Comparison of ENCODE assay signal across 21 mouse cellular contexts in the genomic region with DNA sequence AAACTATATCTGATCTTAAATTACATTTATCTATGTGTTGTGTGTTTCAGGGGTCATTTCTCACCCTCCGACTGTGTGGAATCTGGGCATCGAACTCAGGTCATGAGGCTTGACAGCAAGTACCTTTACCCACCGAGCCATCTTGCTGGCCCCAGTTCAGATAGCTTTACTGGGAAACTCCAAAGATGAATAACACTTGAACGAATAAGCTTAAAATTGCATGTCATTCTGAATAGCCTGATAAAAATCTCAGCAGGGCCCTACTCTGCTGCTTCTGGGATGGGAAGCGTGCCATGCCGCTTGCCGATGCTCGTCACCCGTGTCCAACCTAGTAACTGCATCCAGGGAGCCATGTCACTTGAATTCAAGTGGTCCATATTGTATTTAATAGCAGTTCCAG.
"Had no signal": no experiment of that assay in that cellular context is flagged by ENCODE, and none has a peak within 500 bp of the region (broad histone marks: within the 10 kb centered on the region; RNA-seq: fewer than 3 reads in every experiment).

No protein-coding gene starts in this region.

- H3K27ac ChIP-seq: heart, adult 2 months; heart, embryonic 10.5 days; hindbrain, embryonic 10.5 days; hindbrain, embryonic 12.5 days; hindbrain, embryonic 14.5 days; intestine, embryonic 15.5 days; layer of hippocampus, adult 2 months; left cerebral cortex, adult 2 months; limb, embryonic 10.5 days; limb, embryonic 12.5 days; liver, embryonic 13.5 days had no signal

- DNase-seq: gastrocnemius, postnatal 25 days; heart, adult 2 months; heart, postnatal 10 days; heart, postnatal 4 days; kidney, adult 18-20 months; kidney, adult 8-10 months; kidney, postnatal 10 days; kidney, postnatal 25 days; kidney, postnatal 4 days; liver; liver, embryonic 13.5 days had no signal

- H3K36me3 ChIP-seq: heart, embryonic 10.5 days; heart, embryonic 12.5 days; hindbrain, embryonic 10.5 days; hindbrain, embryonic 12.5 days; intestine, embryonic 15.5 days; limb, embryonic 10.5 days; limb, embryonic 12.5 days; liver, embryonic 13.5 days had no signal

- H3K4me3 ChIP-seq: heart, adult 2 months; heart, embryonic 10.5 days; heart, embryonic 12.5 days; hindbrain, embryonic 10.5 days; hindbrain, embryonic 12.5 days; intestine, embryonic 15.5 days; layer of hippocampus, adult 2 months; left cerebral cortex, adult 2 months; limb, embryonic 10.5 days; limb, embryonic 12.5 days; liver, embryonic 13.5 days had no signal
